Mouse (Mus musculus) megakaryocyte, embryonic 14.5 days (primary cell): ENCODE measurements around the gene Akap1.

Experiments
- FLI1 ChIP-seq: IDR thresholded peaks from 2 replicates; pipeline ENCODE4 v1.6.1; 2012; ENCODE audit warnings: low read length, inconsistent platforms, mixed read lengths
- GATA1 ChIP-seq: IDR thresholded peaks from 3 replicates; pipeline ENCODE4 v1.6.1; 2012; ENCODE audit warnings: mixed read lengths, low read length, inconsistent platforms, borderline replicate concordance

DNA sequence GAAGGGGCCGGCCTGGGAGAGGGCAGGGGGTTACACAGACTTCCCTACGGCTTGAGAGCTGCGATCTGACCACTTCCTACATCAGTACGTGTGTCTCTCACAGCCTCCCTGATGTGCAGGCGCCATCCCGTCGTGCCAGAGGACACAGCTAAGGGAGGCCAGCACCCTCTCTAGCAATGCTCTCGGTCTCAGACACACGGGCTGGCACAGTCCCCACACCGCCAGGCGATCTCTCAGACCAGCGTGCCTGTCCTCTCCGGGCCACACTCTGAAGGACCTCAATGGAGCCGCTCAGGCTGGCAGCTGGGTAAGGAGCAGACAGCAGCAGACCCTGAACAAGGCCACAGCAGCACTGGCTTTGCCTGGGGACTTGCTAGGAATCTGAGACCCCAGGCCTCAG is 30.3 kb downstream of the Akap1 start:
- no peak for TF ChIP-seq GATA1
- no peak for TF ChIP-seq FLI1
